Mouse (Mus musculus) hindbrain, embryonic 14.5 days (tissue): ENCODE measurements around the gene Dynlt1a. TPM values are rescaled to one million over a fixed set of nuclear protein-coding genes. Genes with fewer than 3 reads are reported as not detected.
"Not testable (repeated sequence)": the region's sequence is repeated elsewhere in the genome, so short reads cannot be mapped to it uniquely, and the experiment has no call there.

Source experiments
- ATAC-seq: fragments of 200-750 bp; cut with Nextera tagmentation; 2 replicates; pipeline ENCODE4 v1.8.0; 2017; ENCODE audit warnings: moderate number of reproducible peaks, mild to moderate bottlenecking, moderate TSS enrichment, moderate library complexity; ENCODE audit not compliant: low FRiP score
- DNase-seq: peaks from one replicate; pipeline ENCODE4 v3.0.0-alpha.2; 2015; ENCODE audit warnings: low spot score
- H3K27ac ChIP-seq: fragments of 300-500 bp; sonication (generic); 2 replicates; pipeline ENCODE4 v1.5.1; 2014; ENCODE audit warnings: mild to moderate bottlenecking, moderate library complexity
- H3K27me3 ChIP-seq: fragments of 300-500 bp; sonication (generic); 2 replicates; pipeline ENCODE4 v1.6.1; 2014; ENCODE audit warnings: mild to moderate bottlenecking, low read length, mixed read lengths; ENCODE audit not compliant: control insufficient read depth, insufficient read depth
- H3K36me3 ChIP-seq: fragments of 300-500 bp; sonication (generic); replicated peaks from 2 replicates; pipeline ENCODE4 v1.6.1; 2014; ENCODE audit not compliant: control insufficient read depth, insufficient read depth
- H3K4me1 ChIP-seq: fragments of 300-500 bp; sonication (generic); replicated peaks from 2 replicates; pipeline ENCODE4 v1.6.1; 2014; ENCODE audit warnings: antibody characterized with exemption, low read length, mixed read lengths; ENCODE audit not compliant: control insufficient read depth, insufficient read depth
- H3K4me2 ChIP-seq: fragments of 300-500 bp; sonication (generic); replicated peaks from 2 replicates; pipeline ENCODE4 v1.6.1; 2014; ENCODE audit warnings: mild to moderate bottlenecking, moderate library complexity
- H3K4me3 ChIP-seq: fragments of 300-500 bp; sonication (generic); replicated peaks from 2 replicates; pipeline ENCODE4 v1.5.1; 2014; ENCODE audit warnings: mild to moderate bottlenecking, low read length
- H3K9ac ChIP-seq: fragments of 300-500 bp; sonication (generic); 2 replicates; pipeline ENCODE4 v1.6.1; 2014
- H3K9me3 ChIP-seq: fragments of 300-500 bp; sonication (generic); 2 replicates; pipeline ENCODE4 v1.6.1; 2016; ENCODE audit warnings: low read length; ENCODE audit not compliant: control insufficient read depth
- WGBS: fragments of 180-500 bp; shearing (Covaris S2); extraction: QIAGEN DNeasy Blood & Tissue Kit; methylation state at CpG from one replicate; pipeline ENCODE4 v1.1.7; 2014; 5-methylcytosine and 5-hydroxymethylcytosine counted together
- polyA plus RNA-seq: library from polyadenylated mRNA; unstranded; fragments of >200 nt; fragmentation: Nextera tagmentation; extraction: Ambion mirVana; gene quantifications from 2 replicates; pipeline ENCODE4 v1.2.1, GENCODE M21; 2014

The Dynlt1a gene
- polyA plus RNA-seq, 1 experiment from 2014 or later, result 51.5 TPM

GRCm38 (mm10) chr17:6297060-6297795 lies 20.1 kb downstream of the Dynlt1a start:
- not testable (repeated sequence) for H3K4me3 ChIP-seq, H3K27ac ChIP-seq, DNase-seq, H3K4me1 ChIP-seq, ATAC-seq, H3K27me3 ChIP-seq, H3K9me3 ChIP-seq, H3K9ac ChIP-seq, H3K36me3 ChIP-seq, H3K4me2 ChIP-seq
- whole genome bisulfite sequencing, result 89% methylated on average over 9 of the region's 15 CpGs

GRCm38 (mm10) chr17:6293882-6294281 lies 23.4 kb downstream of the Dynlt1a start:
- H3K4me3 ChIP-seq, ATAC-seq, DNase-seq, H3K4me2 ChIP-seq, H3K36me3 ChIP-seq, H3K9ac ChIP-seq, H3K27ac ChIP-seq, H3K27me3 ChIP-seq, H3K9me3 ChIP-seq, H3K4me1 ChIP-seq: not testable (repeated sequence)
- no CpG with 5 or more reads among the region's 5 CpGs for WGBS

- not testable (repeated sequence) for H3K9ac ChIP-seq, H3K4me2 ChIP-seq, H3K4me3 ChIP-seq, H3K27ac ChIP-seq, DNase-seq, H3K36me3 ChIP-seq, H3K4me1 ChIP-seq, ATAC-seq, H3K27me3 ChIP-seq, H3K9me3 ChIP-seq
- 95% methylated on average over 9 of the region's 12 CpGs for WGBS
These were observed 28.3 kb downstream of the Dynlt1a start for GRCm38 (mm10) chr17:6289045-6289444.

GRCm38 (mm10) chr17:6286169-6286568 lies 31.1 kb downstream of the Dynlt1a start:
- not testable (repeated sequence) for DNase-seq, H3K27me3 ChIP-seq, H3K36me3 ChIP-seq, H3K4me2 ChIP-seq, ATAC-seq, H3K4me3 ChIP-seq, H3K9me3 ChIP-seq, H3K9ac ChIP-seq, H3K27ac ChIP-seq, H3K4me1 ChIP-seq
- WGBS, result 94% methylated on average over 5 of the region's 5 CpGs

GRCm38 (mm10) chr17:6283137-6283536 lies 34.2 kb downstream of the Dynlt1a start:
- ATAC-seq, H3K4me1 ChIP-seq, H3K4me3 ChIP-seq, H3K36me3 ChIP-seq, H3K27ac ChIP-seq, DNase-seq, H3K9ac ChIP-seq, H3K27me3 ChIP-seq, H3K9me3 ChIP-seq, H3K4me2 ChIP-seq: not testable (repeated sequence)
- WGBS, result 96% methylated on average over 7 of the region's 10 CpGs

- H3K4me1 ChIP-seq, H3K4me3 ChIP-seq, H3K4me2 ChIP-seq, H3K9me3 ChIP-seq, ATAC-seq, H3K27me3 ChIP-seq, H3K9ac ChIP-seq, H3K36me3 ChIP-seq, H3K27ac ChIP-seq, DNase-seq: not testable (repeated sequence)
- 95% methylated on average over 17 of the region's 19 CpGs for WGBS
These were observed 36.8 kb downstream of the Dynlt1a start for GRCm38 (mm10) chr17:6280513-6280912.

- not testable (repeated sequence) for H3K9me3 ChIP-seq, H3K4me2 ChIP-seq, ATAC-seq, H3K36me3 ChIP-seq, H3K27me3 ChIP-seq, H3K27ac ChIP-seq, H3K4me3 ChIP-seq, DNase-seq, H3K4me1 ChIP-seq, H3K9ac ChIP-seq
- WGBS, result 89% methylated on average over 6 of the region's 10 CpGs
These were observed 37.5 kb downstream of the Dynlt1a start for GRCm38 (mm10) chr17:6279772-6280171.

GRCm38 (mm10) chr17:6279205-6279604 lies 38.1 kb downstream of the Dynlt1a start:
- not testable (repeated sequence) for H3K36me3 ChIP-seq, H3K9me3 ChIP-seq, ATAC-seq, H3K27me3 ChIP-seq, DNase-seq, H3K4me2 ChIP-seq, H3K4me3 ChIP-seq, H3K27ac ChIP-seq, H3K4me1 ChIP-seq, H3K9ac ChIP-seq
- WGBS, result 71% methylated on average over 8 of the region's 8 CpGs

- H3K4me3 ChIP-seq, ATAC-seq, H3K27me3 ChIP-seq, H3K4me1 ChIP-seq, H3K36me3 ChIP-seq, H3K4me2 ChIP-seq, H3K27ac ChIP-seq, DNase-seq, H3K9me3 ChIP-seq, H3K9ac ChIP-seq: not testable (repeated sequence)
- WGBS, result 96% methylated on average over 4 of the region's 6 CpGs
These were observed 42.6 kb downstream of the Dynlt1a start for GRCm38 (mm10) chr17:6274693-6275092.

GRCm38 (mm10) chr17:6271970-6272369 lies 45.3 kb downstream of the Dynlt1a start:
- not testable (repeated sequence) for DNase-seq, ATAC-seq, H3K4me2 ChIP-seq, H3K9me3 ChIP-seq, H3K4me1 ChIP-seq, H3K9ac ChIP-seq, H3K36me3 ChIP-seq, H3K27me3 ChIP-seq, H3K4me3 ChIP-seq, H3K27ac ChIP-seq
- WGBS, result 83% methylated on average over 6 of the region's 6 CpGs
